Mouse (Mus musculus) gastrocnemius, postnatal 10 days (tissue): ENCODE data around the gene Hoxb8. TPM values are rescaled to one million over a fixed set of nuclear protein-coding genes. Genes with fewer than 3 reads are reported as not detected.

Experiments
- microRNA-seq, 2 experiments: library from miRNA; unstranded; fragments of <30 nt; microRNA quantifications; one replicate each; pipeline ENCODE4 v1.2.0; 2021
- total RNA-seq, 2 experiments: library from RNA; stranded (reverse); gene quantifications; 2 replicates each; pipeline ENCODE4 v1.2.3; 2021

Gene Hoxb8
- total RNA-seq, 2 experiments from 2014 or later = 0.92 to 1.9 TPM

Small RNA genes within 50 kb of the gene (microRNA-seq; reads per million reads assigned to microRNA genes)
- gene Mir10a (3,300 to 4,206 reads per million in 2 experiments), gene Mir196a-1 (6.0 to 11.5 reads per million in 2 experiments)

Other genes starting within 250 kb of the Hoxb8 start
- gene Snf8, start 247.0 kb upstream of the Hoxb8 start, total RNA-seq = 10 to 100 TPM; 31.6 to 34.5 TPM
- 10 to 100 TPM; 24.2 to 29.8 TPM for gene Ube2z, start 216.5 kb upstream of the Hoxb8 start, total RNA-seq
- gene Atp5g1, start 206.2 kb upstream of the Hoxb8 start, total RNA-seq = 1,000 to 10,000 TPM; 1,118 to 1,302 TPM
- gene Calcoco2, start 169.9 kb upstream of the Hoxb8 start, total RNA-seq = not detected
- not detected for gene Ttll6, start 148.1 kb upstream of the Hoxb8 start, total RNA-seq
- gene Hoxb13, start 87.6 kb upstream of the Hoxb8 start, total RNA-seq = not detected
- gene Hoxb9, start 10.4 kb upstream of the Hoxb8 start, total RNA-seq = under 1 TPM; 0.63 to 0.79 TPM
- 1 to 10 TPM; 1.6 to 1.9 TPM for gene Hoxb7, start 4.7 kb downstream of the Hoxb8 start, total RNA-seq
- gene Hoxb6, start 10.6 kb downstream of the Hoxb8 start, total RNA-seq = 1 to 10 TPM in 1 of 2 experiments, under 1 TPM in 1; 0.56 to 2.0 TPM
- 1 to 10 TPM in 1 of 2 experiments, under 1 TPM in 1; 0.89 to 1.3 TPM for gene Hoxb5, start 21.4 kb downstream of the Hoxb8 start, total RNA-seq
- 1 to 10 TPM in 1 of 2 experiments, under 1 TPM in 1; 0.45 to 1.1 TPM for gene Hoxb4, start 36.4 kb downstream of the Hoxb8 start, total RNA-seq
- gene Hoxb3, start 41.4 kb downstream of the Hoxb8 start, total RNA-seq = 1 to 10 TPM in 1 of 2 experiments, under 1 TPM in 1; 0.89 to 1.6 TPM
- gene Hoxb2, start 68.6 kb downstream of the Hoxb8 start, total RNA-seq = 1 to 10 TPM in 1 of 2 experiments, under 1 TPM in 1; 0.66 to 1.3 TPM
- not detected for gene Hoxb1, start 83.8 kb downstream of the Hoxb8 start, total RNA-seq
- gene Skap1, start 182.7 kb downstream of the Hoxb8 start, total RNA-seq = under 1 TPM; 0.16 to 0.19 TPM